ENCODE assay signal across 13 mouse cellular contexts in the genomic region with DNA sequence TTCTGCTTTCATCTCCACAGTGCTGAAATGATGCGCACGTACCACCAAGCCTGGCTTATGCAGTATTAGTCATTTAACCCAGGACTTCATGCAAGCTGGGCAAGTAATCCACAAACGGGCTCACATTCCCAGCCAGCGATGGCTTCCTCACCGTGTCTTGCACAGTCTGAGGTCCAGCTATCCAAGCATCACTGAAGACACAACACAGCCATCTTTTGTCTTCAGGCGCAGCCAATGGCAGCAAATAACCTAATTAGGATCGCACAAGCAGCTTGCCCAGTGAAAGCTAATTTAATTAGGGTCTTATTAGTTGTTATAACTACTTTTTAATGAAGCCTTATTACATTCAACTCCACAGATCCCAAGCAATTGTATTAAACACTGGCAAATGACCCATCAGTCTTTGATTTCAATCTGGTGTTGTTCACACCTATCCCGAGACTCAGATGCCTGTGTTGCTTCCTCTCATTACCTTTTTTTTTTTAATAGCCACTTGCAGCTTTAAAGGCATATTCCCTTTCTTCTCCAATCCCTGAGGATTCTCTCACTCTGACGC.
"Had no signal": no experiment of that assay in that cellular context is flagged by ENCODE, and none has a peak within 500 bp of the region (broad histone marks: within the 10 kb centered on the region; RNA-seq: fewer than 3 reads in every experiment).

No protein-coding gene starts in this region.

- H3K4me3 ChIP-seq: limb, embryonic 15.5 days; liver, embryonic 12.5 days; megakaryocyte, embryonic 14.5 days; midbrain, embryonic 15.5 days had no signal

- ATAC-seq: liver, embryonic 12.5 days; midbrain, embryonic 15.5 days had no signal

- H3K9ac ChIP-seq: limb, embryonic 15.5 days; liver, embryonic 12.5 days; lung, embryonic 14.5 days; midbrain, embryonic 15.5 days had no signal

- H3K27me3 ChIP-seq: liver, embryonic 12.5 days; megakaryocyte, embryonic 14.5 days; midbrain, embryonic 15.5 days had no signal

- H3K4me2 ChIP-seq: limb, embryonic 15.5 days; liver, embryonic 12.5 days; lung, embryonic 14.5 days; midbrain, embryonic 11.5 days; midbrain, embryonic 15.5 days had no signal

- H3K9me3 ChIP-seq: limb, embryonic 15.5 days; liver, embryonic 12.5 days; megakaryocyte, embryonic 14.5 days; midbrain, embryonic 15.5 days had no signal

- DNase-seq: kidney, postnatal 25 days; layer of hippocampus, adult 9-11 months; layer of hippocampus, postnatal 36 days; lung, embryonic 14.5 days; lung, postnatal 10 days; thymus, adult 18-20 months; thymus, postnatal 14 days had no signal

- H3K27ac ChIP-seq: limb, embryonic 15.5 days; liver, embryonic 12.5 days; macrophage; midbrain, embryonic 15.5 days had no signal

- H3K36me3 ChIP-seq: limb, embryonic 15.5 days; liver, embryonic 12.5 days; midbrain, embryonic 15.5 days had no signal

- H3K4me1 ChIP-seq: limb, embryonic 15.5 days; liver, embryonic 12.5 days; midbrain, embryonic 15.5 days had no signal
